Mouse (Mus musculus): ENCODE measurements around the gene Tec. TPM values are rescaled to one million over a fixed set of nuclear protein-coding genes. Genes with fewer than 3 reads are reported as not detected.

The Tec gene
- total and polyA plus RNA-seq, 2 experiments from 2014 or later: 2.3 to 3.9 TPM

DNA sequence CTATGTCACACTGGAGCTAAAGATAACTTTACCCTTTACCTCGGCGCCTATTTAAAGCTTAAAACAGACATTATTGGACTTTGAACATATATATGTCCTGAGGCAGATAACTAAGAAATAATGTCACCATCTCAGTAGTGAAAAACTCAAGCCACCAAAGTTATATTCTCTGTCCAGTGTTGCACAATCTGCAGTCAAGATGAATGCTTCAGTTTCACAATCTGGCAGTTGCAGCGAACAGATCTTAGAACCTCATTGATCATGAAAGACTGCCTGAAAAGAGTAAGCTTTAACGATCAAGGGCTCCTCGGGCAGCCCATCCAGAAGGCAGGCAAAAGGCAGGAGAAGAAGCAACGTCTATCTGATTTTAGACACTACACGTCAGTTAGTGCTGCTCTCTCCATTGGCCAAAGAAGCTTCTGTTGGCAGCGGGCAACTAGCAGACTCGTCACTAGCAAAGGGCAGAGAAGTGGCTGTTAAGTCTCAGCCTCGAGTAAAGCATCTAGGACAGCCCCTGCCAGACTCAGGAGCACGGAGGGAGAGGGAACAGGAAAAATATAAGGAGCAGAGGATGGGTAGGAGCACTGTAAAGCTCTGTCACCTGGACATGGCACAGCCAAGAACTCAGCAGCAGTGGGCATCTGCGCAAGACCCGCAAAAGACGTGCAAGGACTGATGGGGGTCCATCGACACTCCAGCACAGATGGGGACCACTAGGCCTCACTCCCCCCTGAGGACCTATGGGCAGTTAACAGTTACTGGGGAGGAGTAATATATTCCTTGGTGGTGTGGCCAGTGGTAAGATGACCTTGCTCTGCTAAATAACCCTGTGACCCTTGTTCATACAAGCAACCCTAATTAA lies 35.1 kb downstream of the Tec start:
- WGBS: 78% methylated on average over 15 of the region's 15 CpGs

DNA sequence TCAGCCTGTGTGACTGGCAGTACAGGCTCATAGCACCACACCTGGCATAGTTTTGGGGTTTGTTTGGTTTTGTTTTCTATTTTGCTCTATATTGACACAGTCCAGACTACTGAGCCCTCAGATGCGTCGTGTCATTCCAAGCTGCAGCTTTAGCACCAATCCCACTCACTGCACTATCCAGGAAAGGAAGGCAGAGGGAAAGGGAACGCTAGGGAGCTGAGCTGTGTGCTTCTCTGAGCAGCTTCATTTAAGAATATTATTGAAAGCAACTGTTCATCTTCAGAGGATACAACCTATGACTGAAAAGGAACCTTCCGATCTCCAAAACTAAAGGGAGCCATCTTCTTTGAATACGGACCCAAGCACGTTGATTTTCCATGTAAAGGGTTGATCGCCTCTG lies 36.1 kb downstream of the Tec start:
- Histone ChIP-seq H3K36me3 (ENCODE audit: insufficient read depth, low read length) (no peaks in the 10 kb centered on the region), H3K4me3 (ENCODE audit: low read depth, low read length) (no peak overlapping the region), H3K27me3 (ENCODE audit: insufficient read depth, low read length) (no peaks in the 10 kb centered on the region), H3K4me1 (ENCODE audit: insufficient read depth, low read length) (no peaks in the 10 kb centered on the region), H3K9ac (replicated peaks; ENCODE audit: low read length, poor library complexity, severe bottlenecking) (no peak overlapping the region), H3K27ac (ENCODE audit: low read depth, low read length) (no peak overlapping the region), H3K4me2 (ENCODE audit: low read depth, low read length, poor library complexity, severe bottlenecking) (no peak overlapping the region), H3K9me3 (ENCODE audit: low read length) (no peaks in the 10 kb centered on the region)
- no peak for ATAC-seq (ENCODE audit: low FRiP score)
- 95% methylated on average over 7 of the region's 7 CpGs for WGBS
- no peak for DNase-seq (ENCODE audit: low spot score)
- no peak for TF ChIP-seq CTCF (IDR thresholded peaks at IDR 0.05)

More for the DNA sequence above, 35.1 kb downstream of the Tec start:
- DNase-seq (ENCODE audit: low spot score): no peak
- TF ChIP-seq CTCF (IDR thresholded peaks at IDR 0.05): no peak
- Histone ChIP-seq H3K27me3 (ENCODE audit: insufficient read depth, low read length) (no peaks in the 10 kb centered on the region), H3K4me2 (ENCODE audit: low read depth, low read length, poor library complexity, severe bottlenecking) (no peak overlapping the region), H3K4me1 (ENCODE audit: insufficient read depth, low read length) (no peaks in the 10 kb centered on the region), H3K9ac (replicated peaks; ENCODE audit: low read length, poor library complexity, severe bottlenecking) (no peak overlapping the region), H3K4me3 (ENCODE audit: low read depth, low read length) (no peak overlapping the region), H3K36me3 (ENCODE audit: insufficient read depth, low read length) (no peaks in the 10 kb centered on the region), H3K9me3 (ENCODE audit: low read length) (no peaks in the 10 kb centered on the region), H3K27ac (ENCODE audit: low read depth, low read length) (no peak overlapping the region)
- no peak for ATAC-seq (ENCODE audit: low FRiP score)

DNA sequence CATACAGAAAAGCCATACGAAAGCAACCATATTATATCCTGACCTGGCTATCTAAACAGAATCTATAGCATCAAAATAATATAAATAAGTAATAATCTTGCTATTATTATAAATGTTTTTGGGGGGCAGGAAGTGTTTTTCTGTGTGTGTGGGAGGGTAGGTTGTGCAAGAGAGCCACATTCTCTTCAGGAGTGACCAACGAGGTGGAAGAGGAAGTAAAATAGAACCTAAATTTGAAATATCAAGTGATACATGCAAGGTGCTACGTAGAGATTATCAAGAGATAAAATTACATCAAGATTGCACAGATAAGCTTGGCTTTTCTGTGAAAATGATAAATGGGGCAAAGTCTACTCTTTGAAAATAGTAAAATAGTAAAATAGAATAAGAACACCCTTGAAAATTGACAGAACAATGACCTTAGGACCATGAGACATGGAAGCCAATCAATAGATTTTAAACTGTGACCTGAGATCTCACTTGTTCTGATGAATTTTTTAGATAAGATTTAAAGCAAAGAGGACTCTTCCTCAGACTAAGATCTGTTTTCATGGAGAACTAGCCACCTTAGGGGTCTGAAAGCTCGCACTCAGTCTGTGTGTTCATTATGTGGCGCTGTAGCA lies 37.2 kb downstream of the Tec start:
- TF ChIP-seq CTCF (IDR thresholded peaks at IDR 0.05): no peak
- 92% methylated on average over 5 of the region's 5 CpGs for WGBS
- no peaks in the 10 kb centered on the region for H3K36me3 ChIP-seq (ENCODE audit: insufficient read depth, low read length)
- no peak for ATAC-seq (ENCODE audit: low FRiP score)
- no peak for DNase-seq (ENCODE audit: low spot score)
- no peak overlapping the region for H3K4me2 ChIP-seq (ENCODE audit: low read depth, low read length, poor library complexity, severe bottlenecking)
- H3K9me3 ChIP-seq (ENCODE audit: low read length): no peaks in the 10 kb centered on the region
- H3K27me3 ChIP-seq (ENCODE audit: insufficient read depth, low read length): no peaks in the 10 kb centered on the region
- no peak overlapping the region for H3K27ac ChIP-seq (ENCODE audit: low read depth, low read length)
- H3K9ac ChIP-seq (replicated peaks; ENCODE audit: low read length, poor library complexity, severe bottlenecking): no peak overlapping the region
- no peak overlapping the region for H3K4me3 ChIP-seq (ENCODE audit: low read depth, low read length)
- H3K4me1 ChIP-seq (ENCODE audit: insufficient read depth, low read length): no peaks in the 10 kb centered on the region

DNA sequence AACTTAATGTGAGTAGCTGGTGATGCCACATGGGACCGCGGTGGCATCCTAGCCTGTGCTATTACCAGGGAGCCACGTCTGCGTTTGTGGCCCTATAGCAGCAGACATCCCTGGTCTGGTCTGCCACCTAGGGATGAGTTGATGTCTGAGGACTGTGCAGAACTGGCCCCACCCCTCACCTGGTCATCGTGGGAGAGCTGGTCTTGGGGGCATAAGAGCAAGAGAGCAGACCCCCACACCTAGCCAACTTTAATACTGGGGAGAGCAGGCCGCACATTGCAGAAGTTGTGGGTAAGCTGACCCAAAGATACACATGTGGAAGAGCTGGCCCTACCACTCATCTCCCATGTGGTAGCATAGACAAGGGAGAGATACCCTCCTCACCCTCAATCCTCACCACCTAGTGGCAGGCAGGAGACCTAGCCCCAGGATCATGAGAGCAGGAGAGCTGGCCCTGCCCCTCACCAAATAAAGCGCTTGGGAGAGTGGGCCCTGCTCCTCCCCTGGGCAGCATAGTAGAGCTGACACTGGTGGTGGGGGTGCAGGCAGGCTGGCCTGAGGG lies 38.7 kb downstream of the Tec start:
- TF ChIP-seq CTCF (IDR thresholded peaks at IDR 0.05): no peak
- ATAC-seq (ENCODE audit: low FRiP score): no peak

DNA sequence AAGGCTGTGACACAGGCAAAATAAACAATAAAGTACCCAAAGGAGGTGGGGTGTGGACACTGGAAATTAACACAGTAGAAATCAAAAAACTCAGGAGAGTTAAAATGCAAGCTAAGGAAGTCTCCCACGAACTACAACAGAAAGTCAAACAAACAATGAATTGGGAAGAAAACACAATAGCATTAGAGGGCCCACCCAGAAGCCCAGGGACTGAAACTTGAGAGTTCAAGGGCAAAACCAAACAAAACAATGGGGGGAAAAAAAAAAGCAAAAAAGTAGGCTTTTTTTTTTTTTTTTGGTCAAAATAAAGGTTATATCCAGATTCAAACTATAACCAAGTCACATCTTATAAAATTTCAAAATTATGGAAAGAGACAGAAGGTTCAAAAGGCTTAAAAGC lies 39.9 kb downstream of the Tec start:
- Histone ChIP-seq H3K4me3 (ENCODE audit: low read depth, low read length) (no peak overlapping the region), H3K9ac (replicated peaks; ENCODE audit: low read length, poor library complexity, severe bottlenecking) (no peak overlapping the region)

More for the DNA sequence above, 38.7 kb downstream of the Tec start:
- Histone ChIP-seq H3K4me2 (ENCODE audit: low read depth, low read length, poor library complexity, severe bottlenecking) (no peak overlapping the region), H3K27me3 (ENCODE audit: insufficient read depth, low read length) (no peaks in the 10 kb centered on the region), H3K36me3 (ENCODE audit: insufficient read depth, low read length) (no peaks in the 10 kb centered on the region), H3K4me3 (ENCODE audit: low read depth, low read length) (no peak overlapping the region), H3K9me3 (ENCODE audit: low read length) (no peaks in the 10 kb centered on the region), H3K4me1 (ENCODE audit: insufficient read depth, low read length) (no peaks in the 10 kb centered on the region), H3K9ac (replicated peaks; ENCODE audit: low read length, poor library complexity, severe bottlenecking) (no peak overlapping the region), H3K27ac (ENCODE audit: low read depth, low read length) (no peak overlapping the region)
- no peak for DNase-seq (ENCODE audit: low spot score)
- WGBS: 93% methylated on average over 7 of the region's 7 CpGs

DNA sequence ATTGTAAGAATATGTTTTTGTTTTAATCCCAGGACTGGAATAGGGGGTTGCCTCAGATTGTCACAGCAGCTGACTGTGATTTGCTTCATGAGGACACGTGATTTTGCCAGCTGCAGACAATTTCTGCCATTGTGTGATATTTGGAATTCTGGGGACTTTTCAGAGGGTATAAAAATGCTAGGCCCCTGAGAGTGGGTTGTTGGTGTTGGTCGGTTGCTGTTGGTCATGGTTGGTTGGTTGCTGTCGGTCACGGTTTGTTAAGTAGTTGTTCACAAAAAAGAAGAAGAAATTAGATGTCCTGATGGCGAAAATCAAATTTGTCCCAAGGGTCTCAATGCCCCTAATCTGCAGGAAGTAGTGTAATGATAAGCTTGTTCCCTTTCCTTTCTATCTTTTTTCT lies 40.8 kb downstream of the Tec start:
- DNase-seq (ENCODE audit: low spot score) (no peak), ATAC-seq (ENCODE audit: low FRiP score) (no peak)
- Histone ChIP-seq H3K9ac (replicated peaks; ENCODE audit: low read length, poor library complexity, severe bottlenecking) (no peak overlapping the region), H3K4me3 (ENCODE audit: low read depth, low read length) (no peak overlapping the region), H3K9me3 (ENCODE audit: low read length) (no peaks in the 10 kb centered on the region), H3K4me2 (ENCODE audit: low read depth, low read length, poor library complexity, severe bottlenecking) (no peak overlapping the region), H3K27ac (ENCODE audit: low read depth, low read length) (no peak overlapping the region), H3K36me3 (ENCODE audit: insufficient read depth, low read length) (no peaks in the 10 kb centered on the region), H3K4me1 (ENCODE audit: insufficient read depth, low read length) (no peaks in the 10 kb centered on the region), H3K27me3 (ENCODE audit: insufficient read depth, low read length) (no peaks in the 10 kb centered on the region)
- no peak for TF ChIP-seq CTCF (IDR thresholded peaks at IDR 0.05)
- 51% methylated on average over 5 of the region's 5 CpGs for WGBS

More for the DNA sequence above, 39.9 kb downstream of the Tec start:
- no peak for ATAC-seq (ENCODE audit: low FRiP score)
- no peaks in the 10 kb centered on the region for H3K9me3 ChIP-seq (ENCODE audit: low read length)
- no peak for TF ChIP-seq CTCF (IDR thresholded peaks at IDR 0.05)
- 29% methylated on average over 1 of the region's 1 CpGs for WGBS
- DNase-seq (ENCODE audit: low spot score): no peak
- no peak overlapping the region for H3K27ac ChIP-seq (ENCODE audit: low read depth, low read length)
- no peaks in the 10 kb centered on the region for H3K4me1 ChIP-seq (ENCODE audit: insufficient read depth, low read length)
- no peaks in the 10 kb centered on the region for H3K36me3 ChIP-seq (ENCODE audit: insufficient read depth, low read length)
- no peaks in the 10 kb centered on the region for H3K27me3 ChIP-seq (ENCODE audit: insufficient read depth, low read length)
- no peak overlapping the region for H3K4me2 ChIP-seq (ENCODE audit: low read depth, low read length, poor library complexity, severe bottlenecking)

All from midbrain, postnatal 0 days (tissue).